Mouse (Mus musculus) midbrain, embryonic 11.5 days (tissue): ENCODE measurements at regions not wholly inside any gene's neighbourhood (a gene's known extent, or its start where the extent isn't known, plus 50 kb on each side); places are given as distances from the start of the nearest gene placed in this dataset.

Experiments
- ATAC-seq: fragments of 200-750 bp; cut with Nextera tagmentation; 2 replicates; pipeline ENCODE4 v1.8.0; 2017; ENCODE audit warnings: moderate TSS enrichment, moderate library complexity; ENCODE audit not compliant: low FRiP score
- DNase-seq: peaks from one replicate; pipeline ENCODE4 v3.0.0; 2015; ENCODE audit warnings: low spot score; ENCODE audit errors: missing footprints
- H3K27ac ChIP-seq: fragments of 300-500 bp; sonication (generic); 2 replicates; pipeline ENCODE4 v1.5.1; 2014; ENCODE audit warnings: low read depth, low read length
- H3K27me3 ChIP-seq: fragments of 300-500 bp; sonication (generic); 2 replicates; pipeline ENCODE4 v1.6.1; 2014; ENCODE audit warnings: mild to moderate bottlenecking, low read length, moderate library complexity, mixed read lengths; ENCODE audit not compliant: control insufficient read depth, insufficient read depth
- H3K36me3 ChIP-seq: fragments of 300-500 bp; sonication (generic); 2 replicates; pipeline ENCODE4 v1.6.1; 2014; ENCODE audit warnings: mild to moderate bottlenecking, low read length, moderate library complexity, mixed read lengths; ENCODE audit not compliant: control insufficient read depth, insufficient read depth
- H3K4me1 ChIP-seq: fragments of 300-500 bp; sonication (generic); 2 replicates; pipeline ENCODE4 v1.6.1; 2014; ENCODE audit warnings: low read length; ENCODE audit not compliant: control insufficient read depth, insufficient read depth
- H3K4me2 ChIP-seq: fragments of 300-500 bp; sonication (generic); 2 replicates; pipeline ENCODE4 v1.6.1; 2014; ENCODE audit warnings: mild to moderate bottlenecking, moderate library complexity
- H3K4me3 ChIP-seq: fragments of 300-500 bp; sonication (generic); 2 replicates; pipeline ENCODE4 v1.5.1; 2014; ENCODE audit warnings: low read depth, low read length
- H3K9ac ChIP-seq: fragments of 300-500 bp; sonication (generic); 2 replicates; pipeline ENCODE4 v1.6.1; 2014; ENCODE audit warnings: low read length
- H3K9me3 ChIP-seq: fragments of 300-500 bp; sonication (generic); 2 replicates; pipeline ENCODE4 v1.6.1; 2016; ENCODE audit warnings: low read length; ENCODE audit not compliant: control insufficient read depth
- WGBS: fragments of 180-500 bp; shearing (Covaris S2); extraction: QIAGEN DNeasy Blood & Tissue Kit; methylation state at CpG from one replicate; pipeline ENCODE4 v1.1.7; 2014; 5-methylcytosine and 5-hydroxymethylcytosine counted together

DNA sequence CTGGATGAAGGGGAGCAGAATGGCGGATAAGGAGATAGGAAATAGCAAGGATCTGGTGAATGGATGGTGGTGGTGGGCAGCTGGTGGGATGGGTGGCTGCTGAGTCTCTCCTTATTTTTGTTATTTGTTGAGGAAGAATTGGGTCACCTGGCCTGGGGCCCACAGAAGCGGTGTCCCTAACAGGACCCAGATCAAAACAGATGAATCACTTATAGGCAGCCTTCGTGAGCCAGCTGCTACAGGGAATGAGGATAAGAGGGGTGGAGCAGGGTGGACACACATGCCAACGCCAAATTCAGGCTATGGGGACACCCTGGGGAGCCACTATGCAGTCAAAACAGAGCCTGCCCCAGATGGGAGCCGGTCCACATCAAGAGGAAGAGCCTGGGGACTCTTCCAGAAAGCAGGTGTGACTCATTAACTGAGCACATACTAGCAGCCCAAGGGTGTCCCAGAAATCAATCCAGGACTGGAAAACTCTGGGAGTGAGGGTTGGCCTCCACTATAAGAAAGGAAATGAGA, 75.4 kb downstream of the Inhbb start:
- 75% methylated on average over 5 of the region's 5 CpGs for WGBS
- no peak overlapping the region for H3K4me2 ChIP-seq
- DNase-seq = peak; percentile 31

DNA sequence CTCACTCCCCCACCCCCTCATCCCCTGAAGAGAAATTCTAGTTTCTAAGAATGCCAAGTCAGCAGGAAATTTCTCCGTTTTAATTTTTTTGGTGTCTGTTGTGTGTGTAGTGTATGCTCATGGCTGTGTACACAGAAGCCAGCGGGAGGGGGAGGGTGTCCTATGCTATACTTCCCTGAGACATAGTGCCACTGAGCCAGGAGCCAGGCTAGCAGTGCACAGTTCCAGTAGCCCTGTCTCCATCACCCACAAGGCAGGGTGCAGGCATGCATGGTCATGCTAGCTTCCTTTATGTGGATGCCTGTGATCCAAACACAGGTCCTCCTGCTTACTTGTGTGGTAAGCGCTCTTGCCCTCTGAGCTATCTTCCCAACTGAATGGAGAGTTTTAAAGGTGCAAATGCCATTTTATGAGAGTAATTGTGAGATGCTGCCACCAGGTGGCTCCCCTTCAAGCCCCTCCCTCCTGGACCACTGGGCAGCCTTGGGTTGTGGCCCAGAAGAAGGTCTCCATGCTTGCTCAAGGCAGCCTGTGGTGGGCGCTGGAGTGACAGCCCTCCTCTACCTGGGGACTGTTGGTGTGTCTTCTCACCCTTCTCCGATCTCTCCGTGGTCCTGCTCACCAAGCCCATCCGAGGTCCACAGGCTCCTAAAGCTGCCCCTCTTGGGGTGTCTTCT, 76.8 kb downstream of the Inhbb start:
- peak; percentile 45 for ATAC-seq

More for the DNA sequence above, 75.4 kb downstream of the Inhbb start:
- ATAC-seq = no peak
- Histone ChIP-seq H3K27ac (no peak overlapping the region), H3K9ac (no peak overlapping the region), H3K9me3 (no peaks in the 10 kb centered on the region), H3K4me1 (peaks cover 3% of the 10 kb centered on the region; the same call in 1 of the 2 replicates), H3K27me3 (no peaks in the 10 kb centered on the region), H3K36me3 (no peaks in the 10 kb centered on the region), H3K4me3 (no peak overlapping the region)

DNA sequence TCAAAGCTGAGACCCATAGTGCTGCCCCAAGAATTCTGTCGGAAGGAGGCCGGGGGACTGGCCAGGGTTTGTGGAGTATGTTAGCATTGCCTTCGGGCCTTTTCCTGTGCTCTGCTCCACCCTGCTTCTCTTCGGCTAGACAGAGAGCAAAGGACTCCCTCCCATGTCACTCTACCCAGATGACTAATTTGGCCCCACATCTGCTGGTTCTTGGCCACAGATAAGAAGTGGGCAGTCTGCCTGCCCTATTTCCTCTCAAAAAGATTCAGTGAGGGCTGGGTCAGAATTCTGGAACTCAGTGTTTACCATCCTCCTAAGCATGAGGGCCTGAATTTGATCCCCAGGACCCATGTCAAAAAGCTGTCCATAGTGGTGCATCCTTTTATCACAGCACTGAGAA, 78.0 kb downstream of the Inhbb start:
- ATAC-seq (no peak), DNase-seq (peak; percentile 49)
- no peaks in the 10 kb centered on the region for H3K36me3 ChIP-seq
- H3K27me3 ChIP-seq = no peaks in the 10 kb centered on the region
- H3K9ac ChIP-seq = no peak overlapping the region
- no peak overlapping the region for H3K4me2 ChIP-seq
- no peak overlapping the region for H3K4me3 ChIP-seq
- WGBS = 92% methylated on average over 4 of the region's 4 CpGs
- no peaks in the 10 kb centered on the region for H3K9me3 ChIP-seq
- H3K4me1 ChIP-seq = peaks cover 3% of the 10 kb centered on the region; the same call in 1 of the 2 replicates
- no peak overlapping the region for H3K27ac ChIP-seq

More for the DNA sequence above, 76.8 kb downstream of the Inhbb start:
- H3K36me3 ChIP-seq = no peaks in the 10 kb centered on the region
- peaks cover 3% of the 10 kb centered on the region; the same call in 1 of the 2 replicates for H3K4me1 ChIP-seq
- no peak overlapping the region for H3K4me2 ChIP-seq
- no peaks in the 10 kb centered on the region for H3K9me3 ChIP-seq
- no peaks in the 10 kb centered on the region for H3K27me3 ChIP-seq
- DNase-seq = peak; percentile 71
- H3K9ac ChIP-seq = no peak overlapping the region
- H3K27ac ChIP-seq = no peak overlapping the region
- WGBS = 65% methylated on average over 7 of the region's 7 CpGs
- H3K4me3 ChIP-seq = no peak overlapping the region

DNA sequence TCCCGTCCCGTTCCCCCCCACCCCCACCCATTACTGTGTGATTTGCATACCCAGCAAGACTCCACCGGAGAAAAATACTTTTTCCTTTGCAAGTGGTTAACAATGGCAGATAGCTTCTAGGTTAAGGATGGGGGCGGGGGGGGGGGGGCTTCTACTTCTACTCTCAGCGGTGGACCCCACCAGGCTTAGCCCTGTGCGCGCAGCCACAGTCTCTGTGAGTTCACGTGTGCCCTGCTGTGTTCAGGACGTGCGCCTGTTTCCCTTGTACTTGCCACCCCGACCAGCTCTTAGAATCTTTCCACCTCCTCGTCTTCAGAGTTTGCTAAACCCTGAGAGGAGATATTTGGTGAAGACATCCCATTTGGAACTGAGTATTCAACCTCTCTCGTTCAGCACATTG, 86.9 kb downstream of the Inhbb start:
- Histone ChIP-seq H3K4me3 (no peak overlapping the region), H3K9me3 (no peaks in the 10 kb centered on the region), H3K36me3 (no peaks in the 10 kb centered on the region), H3K9ac (no peak overlapping the region), H3K4me1 (no peaks in the 10 kb centered on the region), H3K27me3 (0 out of 2 replicates have a peak, but pooled peaks cover 3% of the 10 kb centered on the region), H3K27ac (no peak overlapping the region), H3K4me2 (no peak overlapping the region)
- DNase-seq (peak; percentile 53), ATAC-seq (no peak)
- WGBS = 23% methylated on average over 13 of the region's 13 CpGs

DNA sequence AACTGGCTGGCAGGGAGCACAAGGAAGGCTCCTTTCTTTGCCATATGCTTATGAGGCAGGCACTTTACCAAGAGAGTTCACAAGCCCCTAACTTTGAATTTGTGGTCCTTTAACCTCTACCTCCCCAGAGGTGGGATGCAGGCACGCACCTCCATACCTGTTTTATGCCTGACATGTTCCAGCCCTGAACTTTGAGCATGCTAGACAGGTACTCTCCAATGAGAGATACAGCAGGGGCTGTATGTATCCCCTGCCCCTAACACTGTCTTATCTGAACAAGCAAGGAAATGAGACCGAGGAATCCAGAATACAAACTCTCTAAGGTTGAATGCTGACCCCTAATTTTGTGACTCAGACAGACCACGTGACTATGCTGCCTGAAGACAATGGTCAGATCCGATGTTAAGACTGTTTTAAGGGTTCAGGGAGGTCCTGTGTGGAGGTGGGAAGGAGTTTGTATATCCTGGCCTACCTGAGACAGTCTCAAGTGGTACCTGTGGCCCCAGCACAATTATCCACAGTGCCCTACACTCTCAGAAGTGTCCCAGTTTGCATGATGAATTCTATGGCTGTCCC, 91.2 kb downstream of the Inhbb start:
- Histone ChIP-seq H3K36me3 (no peaks in the 10 kb centered on the region), H3K9ac (no peak overlapping the region), H3K4me2 (no peak overlapping the region), H3K9me3 (no peaks in the 10 kb centered on the region), H3K27me3 (peaks cover 6% of the 10 kb centered on the region; the same call in 1 of the 2 replicates), H3K4me1 (peaks cover 8% of the 10 kb centered on the region), H3K27ac (no peak overlapping the region), H3K4me3 (no peak overlapping the region)
- peak; percentile 51 for DNase-seq
- ATAC-seq = no peak
- WGBS = 81% methylated on average over 4 of the region's 4 CpGs

DNA sequence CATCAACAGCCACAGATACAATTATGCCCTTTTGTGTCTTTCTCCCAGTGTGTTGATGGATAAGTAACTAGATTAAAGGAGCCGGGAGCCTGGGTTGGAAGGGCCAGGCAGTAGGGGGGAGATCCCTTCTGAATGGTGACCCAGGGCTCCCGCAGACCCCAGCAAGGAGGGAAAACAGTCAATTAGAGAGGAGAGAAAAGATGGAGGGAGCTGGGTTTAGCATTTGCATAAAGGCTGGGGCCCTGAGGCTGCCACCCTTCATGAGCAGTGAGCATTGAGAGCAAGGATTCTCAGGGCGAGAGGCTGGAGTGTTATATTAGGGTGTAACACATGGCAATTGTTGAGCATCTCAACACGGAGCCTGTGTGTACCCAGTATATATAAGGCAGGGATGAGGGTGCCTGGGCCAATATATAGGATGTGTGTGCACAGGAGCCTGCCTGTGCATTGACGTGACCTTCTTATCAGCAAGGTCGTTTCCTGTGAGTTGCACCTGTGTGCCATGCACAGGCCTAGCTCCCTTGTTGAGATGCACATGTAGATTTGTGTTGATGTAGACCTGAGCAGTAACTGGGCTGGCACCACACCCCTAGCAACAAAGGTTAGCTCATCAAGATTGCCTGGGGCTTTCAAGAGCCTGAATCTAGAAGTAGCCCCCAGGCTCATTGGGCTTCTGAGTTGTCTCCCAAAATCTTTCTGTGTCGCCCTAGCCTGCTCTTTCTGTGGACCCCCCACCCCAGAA, 92.2 kb downstream of the Inhbb start:
- H3K36me3 ChIP-seq = no peaks in the 10 kb centered on the region
- H3K9ac ChIP-seq = no peak overlapping the region
- WGBS = 26% methylated on average over 7 of the region's 7 CpGs
- DNase-seq = peak; percentile 84
- ATAC-seq = peak; percentile 45
- H3K9me3 ChIP-seq = no peaks in the 10 kb centered on the region
- no peak overlapping the region for H3K4me3 ChIP-seq
- no peak overlapping the region for H3K4me2 ChIP-seq
- H3K27me3 ChIP-seq = peaks cover 8% of the 10 kb centered on the region; the same call in 1 of the 2 replicates
- H3K4me1 ChIP-seq = peaks cover 8% of the 10 kb centered on the region
- no peak overlapping the region for H3K27ac ChIP-seq

DNA sequence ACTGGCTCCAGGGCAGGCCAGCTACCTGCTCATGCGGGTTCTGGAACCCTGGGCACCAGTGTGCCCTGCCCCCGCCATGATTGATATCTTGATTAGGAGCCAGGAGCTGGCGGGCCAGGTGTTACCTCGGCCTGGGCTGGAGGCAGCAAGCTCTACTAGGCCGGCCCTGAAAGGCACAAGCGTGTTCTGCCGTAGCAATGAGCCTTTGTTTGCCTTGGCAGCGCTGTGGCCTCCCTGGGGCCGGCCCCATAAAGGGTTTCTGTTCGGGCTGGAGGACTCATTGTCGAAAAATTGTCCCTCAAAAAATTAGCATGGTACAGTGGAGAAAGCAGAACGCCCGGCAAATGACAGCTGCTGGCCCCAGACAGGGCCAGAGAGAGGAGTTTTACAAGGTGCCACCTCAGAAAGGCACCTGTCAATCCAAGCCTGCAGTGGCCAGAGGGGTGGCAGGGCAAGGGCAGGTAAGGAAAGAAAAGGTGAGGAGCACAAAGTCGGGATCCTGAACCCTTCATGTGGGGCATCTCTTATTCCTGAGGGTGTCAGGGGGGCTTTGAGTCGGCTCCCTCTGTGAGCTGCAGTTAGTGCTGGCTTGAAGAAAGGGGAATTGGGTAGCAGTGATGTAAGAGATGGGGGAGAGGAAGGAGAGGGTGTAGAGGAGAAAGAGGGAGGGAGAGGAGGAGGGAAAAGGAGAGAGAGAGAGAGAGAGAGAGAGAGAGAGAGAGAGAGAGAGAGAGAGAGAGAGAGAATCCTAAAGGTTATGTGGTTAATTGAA, 92.9 kb downstream of the Inhbb start:
- peaks cover 8% of the 10 kb centered on the region for H3K4me1 ChIP-seq
- H3K9ac ChIP-seq = peak overlapping the region; percentile 40; the same call in 1 of the 2 replicates
- H3K4me3 ChIP-seq = no peak overlapping the region
- 5% methylated on average over 15 of the region's 15 CpGs for WGBS
- H3K9me3 ChIP-seq = no peaks in the 10 kb centered on the region
- peaks cover 8% of the 10 kb centered on the region; the same call in 1 of the 2 replicates for H3K27me3 ChIP-seq
- DNase-seq (peak; percentile 88), ATAC-seq (peak; percentile 82)
- H3K36me3 ChIP-seq = no peaks in the 10 kb centered on the region
- no peak overlapping the region for H3K4me2 ChIP-seq
- H3K27ac ChIP-seq = peak overlapping the region; percentile 6; the same call in 1 of the 2 replicates

DNA sequence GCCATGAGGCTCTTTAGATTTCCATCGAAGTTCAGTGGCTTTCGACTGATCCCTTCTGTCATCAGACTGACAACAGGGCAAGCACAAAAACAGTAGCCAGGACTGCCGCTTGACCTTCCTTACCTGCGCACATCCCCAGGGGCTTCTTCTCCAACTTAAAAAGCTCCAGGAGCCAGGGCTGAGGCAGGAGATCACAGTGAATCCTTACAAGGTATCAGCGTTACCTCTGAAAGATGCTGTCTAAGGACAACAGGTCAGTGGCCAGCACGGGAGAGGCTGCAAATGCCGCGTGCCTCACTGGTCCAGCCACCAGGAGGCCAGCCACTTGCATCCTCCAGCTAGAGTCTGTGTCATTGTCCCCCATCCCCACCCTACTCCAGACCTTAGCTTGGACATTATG, 97.5 kb downstream of the Inhbb start:
- peak; percentile 78 for DNase-seq
- Histone ChIP-seq H3K27me3 (peaks cover 5% of the 10 kb centered on the region; the same call in 1 of the 2 replicates), H3K9ac (no peak overlapping the region)

More for the DNA sequence above, 97.5 kb downstream of the Inhbb start:
- ATAC-seq = no peak
- Histone ChIP-seq H3K4me2 (no peak overlapping the region), H3K36me3 (no peaks in the 10 kb centered on the region), H3K27ac (no peak overlapping the region), H3K9me3 (no peaks in the 10 kb centered on the region), H3K4me3 (no peak overlapping the region), H3K4me1 (peaks cover 6% of the 10 kb centered on the region)
- 75% methylated on average over 8 of the region's 8 CpGs for WGBS
